ENCODE assay signal across 23 mouse cellular contexts in genomic region chr11:55946629-55947240, GRCm38 (mm10).
A peak's percentile ranks its signal among the peaks of the same experiment; 100 is the strongest.
DNase-seq lines count a peak whose midpoint lies in the region; ATAC-seq and TF ChIP-seq lines count a peak whose summit lies in the region.
"Had no signal": no experiment of that assay in that cellular context is flagged by ENCODE, and none has a peak within 500 bp of the region (broad histone marks: within the 10 kb centered on the region; RNA-seq: fewer than 3 reads in every experiment).

No protein-coding gene starts in this region.

- no peaks in the 10 kb centered on the region for H3K36me3 ChIP-seq in midbrain, postnatal 0 days (ENCODE audit: insufficient read depth, low read length)
- no peaks in the 10 kb centered on the region for H3K36me3 ChIP-seq in midbrain, embryonic 11.5 days (ENCODE audit: control insufficient read depth, insufficient read depth, low read length)
- no peaks in the 10 kb centered on the region for H3K36me3 ChIP-seq in neural tube, embryonic 13.5 days
- H3K36me3 ChIP-seq: embryonic facial prominence, embryonic 10.5 days; limb, embryonic 12.5 days; liver, embryonic 13.5 days; lung, embryonic 15.5 days; midbrain, embryonic 15.5 days had no signal

- DNase-seq in embryo, embryonic 11 days = peak; percentile 3
- no peak for DNase-seq in embryo, embryonic 10 days (ENCODE audit: low spot score)
- DNase-seq in midbrain, postnatal 0 days (ENCODE audit: low spot score) = peak; percentile 23
- DNase-seq in midbrain, embryonic 11.5 days (ENCODE audit: low spot score, missing footprints) = no peak
- DNase-seq in adrenal gland, adult 8-10 months = peak; percentile 71
- no peak for DNase-seq in thymus, postnatal 4 days
- DNase-seq in frontal cortex, postnatal 10 days (ENCODE audit: low spot score in 2 of 2) = no peak
- DNase-seq: cerebellum, adult 9-10 months; gastrocnemius, adult 2 months; heart, adult 18-20 months; liver, embryonic 13.5 days; thymus, adult 18-20 months had no signal

- no peaks in the 10 kb centered on the region for H3K27me3 ChIP-seq in midbrain, postnatal 0 days (ENCODE audit: insufficient read depth, low read length)
- H3K27me3 ChIP-seq in midbrain, embryonic 11.5 days (ENCODE audit: control insufficient read depth, insufficient read depth, low read length) = no peaks in the 10 kb centered on the region
- no peaks in the 10 kb centered on the region for H3K27me3 ChIP-seq in neural tube, embryonic 13.5 days
- H3K27me3 ChIP-seq: limb, embryonic 12.5 days; liver, embryonic 13.5 days; lung, embryonic 15.5 days; midbrain, embryonic 15.5 days had no signal

- H3K9ac ChIP-seq in midbrain, postnatal 0 days (replicated peaks; ENCODE audit: low read length, poor library complexity, severe bottlenecking) = no peak overlapping the region
- H3K9ac ChIP-seq in midbrain, embryonic 11.5 days (ENCODE audit: low read length) = no peak overlapping the region
- no peak overlapping the region for H3K9ac ChIP-seq in neural tube, embryonic 13.5 days
- H3K9ac ChIP-seq: limb, embryonic 12.5 days; liver, embryonic 13.5 days; lung, embryonic 15.5 days; midbrain, embryonic 15.5 days had no signal

- H3K4me2 ChIP-seq in midbrain, postnatal 0 days (ENCODE audit: low read depth, low read length, poor library complexity, severe bottlenecking) = no peak overlapping the region
- H3K4me2 ChIP-seq in midbrain, embryonic 11.5 days = no peak overlapping the region
- no peak overlapping the region for H3K4me2 ChIP-seq in neural tube, embryonic 13.5 days
- H3K4me2 ChIP-seq: limb, embryonic 12.5 days; liver, embryonic 13.5 days; lung, embryonic 15.5 days; midbrain, embryonic 15.5 days had no signal

- no peak overlapping the region for H3K27ac ChIP-seq in midbrain, postnatal 0 days (ENCODE audit: low read depth, low read length)
- H3K27ac ChIP-seq in midbrain, embryonic 11.5 days (ENCODE audit: low read depth, low read length) = no peak overlapping the region
- peak overlapping the region; percentile 43 for H3K27ac ChIP-seq in neural tube, embryonic 13.5 days (replicated peaks)
- H3K27ac ChIP-seq: embryonic facial prominence, embryonic 10.5 days; gastrocnemius, adult 2 months; kidney, postnatal 0 days; layer of hippocampus, adult 2 months; limb, embryonic 12.5 days; liver, embryonic 13.5 days; lung, embryonic 15.5 days; macrophage; midbrain, embryonic 15.5 days had no signal

- 34% methylated on average over 9 of the region's 9 CpGs for WGBS in midbrain, postnatal 0 days
- WGBS in midbrain, embryonic 11.5 days = 46% methylated on average over 9 of the region's 9 CpGs
- WGBS in neural tube, embryonic 13.5 days = 3% methylated on average over 9 of the region's 9 CpGs

- H3K4me3 ChIP-seq in midbrain, postnatal 0 days (ENCODE audit: low read depth, low read length) = no peak overlapping the region
- H3K4me3 ChIP-seq in midbrain, embryonic 11.5 days (ENCODE audit: low read depth, low read length) = no peak overlapping the region
- no peak overlapping the region for H3K4me3 ChIP-seq in neural tube, embryonic 13.5 days
- H3K4me3 ChIP-seq: embryonic facial prominence, embryonic 10.5 days; gastrocnemius, adult 2 months; layer of hippocampus, adult 2 months; limb, embryonic 12.5 days; liver, embryonic 13.5 days; lung, embryonic 15.5 days; midbrain, embryonic 15.5 days had no signal

- no peaks in the 10 kb centered on the region for H3K9me3 ChIP-seq in midbrain, postnatal 0 days (ENCODE audit: low read length)
- H3K9me3 ChIP-seq in midbrain, embryonic 11.5 days (ENCODE audit: control insufficient read depth, low read length) = no peaks in the 10 kb centered on the region
- no peaks in the 10 kb centered on the region for H3K9me3 ChIP-seq in neural tube, embryonic 13.5 days
- H3K9me3 ChIP-seq: embryonic facial prominence, embryonic 10.5 days; limb, embryonic 12.5 days; liver, embryonic 13.5 days; lung, embryonic 15.5 days; midbrain, embryonic 15.5 days had no signal

- ATAC-seq in midbrain, postnatal 0 days (ENCODE audit: low FRiP score) = no peak
- no peak for ATAC-seq in midbrain, embryonic 11.5 days (ENCODE audit: low FRiP score)
- peak; percentile 81 for ATAC-seq in neural tube, embryonic 13.5 days (ENCODE audit: low read depth)
- ATAC-seq: forebrain, embryonic 16.5 days; intestine, embryonic 16.5 days; midbrain, embryonic 15.5 days; Patski had no signal

- no peak for TF ChIP-seq CTCF in midbrain, postnatal 0 days (IDR thresholded peaks at IDR 0.05)

- H3K4me1 ChIP-seq in midbrain, postnatal 0 days (ENCODE audit: insufficient read depth, low read length) = no peaks in the 10 kb centered on the region
- no peaks in the 10 kb centered on the region for H3K4me1 ChIP-seq in midbrain, embryonic 11.5 days (ENCODE audit: control insufficient read depth, insufficient read depth, low read length)
- H3K4me1 ChIP-seq in neural tube, embryonic 13.5 days (replicated peaks) = peaks cover 24% of the 10 kb centered on the region
- H3K4me1 ChIP-seq: embryonic facial prominence, embryonic 10.5 days; limb, embryonic 12.5 days; liver, embryonic 13.5 days; lung, embryonic 15.5 days; midbrain, embryonic 15.5 days had no signal

Comparison
In these comparisons a context has a peak if more than half of its experiments do, and no peak if none do; other contexts are left out.
1. DNase-seq: peak in embryo, embryonic 11 days (single experiment), midbrain, postnatal 0 days (single experiment) and adrenal gland, adult 8-10 months (single experiment); none in embryo, embryonic 10 days (single experiment), midbrain, embryonic 11.5 days (single experiment), thymus, postnatal 4 days (single experiment) and frontal cortex, postnatal 10 days (0 of 2).